Mouse (Mus musculus) heart, embryonic 16.5 days (tissue): ENCODE measurements around the gene Gm20683. TPM values are rescaled to one million over a fixed set of nuclear protein-coding genes. Genes with fewer than 3 reads are reported as not detected.

Experiments
- ATAC-seq: fragments of 200-750 bp; cut with Nextera tagmentation; replicated peaks from 2 replicates; pipeline ENCODE4 v1.8.0; 2017; ENCODE audit warnings: moderate number of reproducible peaks; ENCODE audit not compliant: insufficient read depth, low FRiP score; ENCODE audit errors: extremely low read depth
- H3K27ac ChIP-seq: fragments of 300-500 bp; sonication (generic); 2 replicates; pipeline ENCODE4 v1.5.1; 2014; ENCODE audit warnings: mild to moderate bottlenecking, low read length, control low read depth, moderate library complexity
- H3K27me3 ChIP-seq: fragments of 300-500 bp; sonication (generic); 2 replicates; pipeline ENCODE4 v1.6.1; 2014; ENCODE audit warnings: low read length, mixed read lengths; ENCODE audit not compliant: control insufficient read depth, insufficient read depth
- H3K36me3 ChIP-seq: fragments of 300-500 bp; sonication (generic); 2 replicates; pipeline ENCODE4 v1.6.1; 2014; ENCODE audit not compliant: control insufficient read depth, insufficient read depth
- H3K4me1 ChIP-seq: fragments of 300-500 bp; sonication (generic); 2 replicates; pipeline ENCODE4 v1.6.1; 2014; ENCODE audit warnings: low read length, mixed read lengths; ENCODE audit not compliant: control insufficient read depth, insufficient read depth
- H3K4me2 ChIP-seq: fragments of 300-500 bp; sonication (generic); 2 replicates; pipeline ENCODE4 v1.6.1; 2014; ENCODE audit warnings: low read depth, mild to moderate bottlenecking, control low read depth, low read length
- H3K4me3 ChIP-seq: fragments of 300-500 bp; sonication (generic); 2 replicates; pipeline ENCODE4 v1.5.1; 2014; ENCODE audit warnings: mild to moderate bottlenecking, control low read depth, low read length
- H3K9ac ChIP-seq: fragments of 300-500 bp; sonication (generic); 2 replicates; pipeline ENCODE4 v1.6.1; 2014; ENCODE audit warnings: low read length, control low read depth
- H3K9me3 ChIP-seq: fragments of 300-500 bp; sonication (generic); replicated peaks from 2 replicates; pipeline ENCODE4 v1.6.1; 2016; ENCODE audit warnings: low read length; ENCODE audit not compliant: control insufficient read depth
- WGBS: fragments of 180-500 bp; shearing (Covaris S2); extraction: QIAGEN DNeasy Blood & Tissue Kit; methylation state at CpG from one replicate; pipeline ENCODE4 v1.1.7; 2014; 5-methylcytosine and 5-hydroxymethylcytosine counted together
- polyA plus RNA-seq: library from polyadenylated mRNA; unstranded; fragments of >200 nt; fragmentation: Nextera tagmentation; extraction: Ambion mirVana; gene quantifications from 2 replicates; pipeline ENCODE4 v1.2.1, GENCODE M21; 2015

The Gm20683 gene
- polyA plus RNA-seq, result 2.0 and 2.5 TPM in 2 replicates

- ATAC-seq, result no peak
- no peaks in the 10 kb centered on the region for H3K27me3 ChIP-seq
- 90% methylated on average over 22 of the region's 22 CpGs for WGBS
- H3K4me1 ChIP-seq, result peaks cover 23% of the 10 kb centered on the region
- no peak within 1 kb of the TSS for H3K4me2 ChIP-seq
- peaks cover 35% of the 10 kb centered on the region for H3K36me3 ChIP-seq
- no peak within 1 kb of the TSS for H3K27ac ChIP-seq
- H3K9ac ChIP-seq, result no peak within 1 kb of the TSS
- H3K9me3 ChIP-seq, result no peaks in the 10 kb centered on the region
- H3K4me3 ChIP-seq, result no peak within 1 kb of the TSS
These were observed at the start of gene Gm20683 for GRCm38 (mm10) chr17:25841117-25841880. TSS of gene Gm20683 (minus strand) at chr17:25841763.

- 69% methylated on average over 3 of the region's 3 CpGs for WGBS
- H3K4me3 ChIP-seq, result no peak overlapping the region
- peaks cover 14% of the 10 kb centered on the region; the same call in 1 of the 2 replicates for H3K36me3 ChIP-seq
- H3K9ac ChIP-seq, result no peak overlapping the region
- no peak overlapping the region for H3K4me2 ChIP-seq
- no peaks in the 10 kb centered on the region for H3K4me1 ChIP-seq
- no peak for ATAC-seq
- H3K9me3 ChIP-seq, result no peaks in the 10 kb centered on the region
- H3K27me3 ChIP-seq, result no peaks in the 10 kb centered on the region
- no peak overlapping the region for H3K27ac ChIP-seq
These were observed 47.3 kb upstream of the Gm20683 start for GRCm38 (mm10) chr17:25888837-25889236.

- no peaks in the 10 kb centered on the region for H3K9me3 ChIP-seq
- H3K4me2 ChIP-seq, result no peak overlapping the region
- no peak overlapping the region for H3K9ac ChIP-seq
- no peak for ATAC-seq
- 78% methylated on average over 10 of the region's 10 CpGs for WGBS
- H3K27ac ChIP-seq, result no peak overlapping the region
- H3K4me3 ChIP-seq, result no peak overlapping the region
- peaks cover 23% of the 10 kb centered on the region for H3K36me3 ChIP-seq
- no peaks in the 10 kb centered on the region for H3K4me1 ChIP-seq
- H3K27me3 ChIP-seq, result no peaks in the 10 kb centered on the region
These were observed 45.9 kb upstream of the Gm20683 start for GRCm38 (mm10) chr17:25887467-25887866.

GRCm38 (mm10) chr17:25886806-25887205 lies 45.2 kb upstream of the Gm20683 start:
- Histone ChIP-seq H3K9me3 (no peaks in the 10 kb centered on the region), H3K4me3 (no peak overlapping the region), H3K4me2 (no peak overlapping the region), H3K27ac (no peak overlapping the region), H3K36me3 (peaks cover 23% of the 10 kb centered on the region), H3K27me3 (no peaks in the 10 kb centered on the region), H3K9ac (no peak overlapping the region), H3K4me1 (no peaks in the 10 kb centered on the region)
- ATAC-seq, result no peak

GRCm38 (mm10) chr17:25885636-25886035 lies 44.1 kb upstream of the Gm20683 start:
- ATAC-seq, result no peak
- no peak overlapping the region for H3K9ac ChIP-seq
- no peaks in the 10 kb centered on the region for H3K9me3 ChIP-seq
- no peaks in the 10 kb centered on the region for H3K27me3 ChIP-seq
- no peak overlapping the region for H3K4me3 ChIP-seq
- peaks cover 23% of the 10 kb centered on the region for H3K36me3 ChIP-seq
- 75% methylated on average over 4 of the region's 4 CpGs for WGBS
- H3K27ac ChIP-seq, result no peak overlapping the region
- no peak overlapping the region for H3K4me2 ChIP-seq
- no peaks in the 10 kb centered on the region for H3K4me1 ChIP-seq

- no peaks in the 10 kb centered on the region for H3K9me3 ChIP-seq
- H3K9ac ChIP-seq, result no peak overlapping the region
- 88% methylated on average over 3 of the region's 3 CpGs for WGBS
- no peak overlapping the region for H3K4me2 ChIP-seq
- no peak for ATAC-seq
- H3K4me1 ChIP-seq, result no peaks in the 10 kb centered on the region
- H3K27me3 ChIP-seq, result no peaks in the 10 kb centered on the region
- H3K4me3 ChIP-seq, result no peak overlapping the region
- H3K27ac ChIP-seq, result no peak overlapping the region
- peaks cover 16% of the 10 kb centered on the region for H3K36me3 ChIP-seq
These were observed 42.3 kb upstream of the Gm20683 start for GRCm38 (mm10) chr17:25883824-25884223.

- Histone ChIP-seq H3K9me3 (no peaks in the 10 kb centered on the region), H3K4me2 (no peak overlapping the region), H3K27me3 (no peaks in the 10 kb centered on the region), H3K4me3 (no peak overlapping the region), H3K36me3 (peaks cover 16% of the 10 kb centered on the region), H3K27ac (no peak overlapping the region), H3K9ac (no peak overlapping the region), H3K4me1 (no peaks in the 10 kb centered on the region)
- WGBS, result 89% methylated on average over 8 of the region's 8 CpGs
- ATAC-seq, result no peak
These were observed 41.7 kb upstream of the Gm20683 start for GRCm38 (mm10) chr17:25883268-25883667.

- H3K27me3 ChIP-seq, result no peaks in the 10 kb centered on the region
- H3K9me3 ChIP-seq, result no peaks in the 10 kb centered on the region
- H3K4me1 ChIP-seq, result no peaks in the 10 kb centered on the region
- H3K4me2 ChIP-seq, result no peak overlapping the region
- WGBS, result 50% methylated on average over 5 of the region's 5 CpGs
- H3K27ac ChIP-seq, result no peak overlapping the region
- no peak overlapping the region for H3K4me3 ChIP-seq
- peaks cover 16% of the 10 kb centered on the region for H3K36me3 ChIP-seq
- no peak overlapping the region for H3K9ac ChIP-seq
- ATAC-seq, result no peak
These were observed 40.7 kb upstream of the Gm20683 start for GRCm38 (mm10) chr17:25882306-25882705.

GRCm38 (mm10) chr17:25881691-25882090 lies 40.1 kb upstream of the Gm20683 start:
- no peak for ATAC-seq
- no peak overlapping the region for H3K4me3 ChIP-seq
- H3K9ac ChIP-seq, result no peak overlapping the region
- no peaks in the 10 kb centered on the region for H3K27me3 ChIP-seq
- H3K36me3 ChIP-seq, result peaks cover 16% of the 10 kb centered on the region
- no peak overlapping the region for H3K4me2 ChIP-seq
- 47% methylated on average over 4 of the region's 4 CpGs for WGBS
- no peaks in the 10 kb centered on the region for H3K9me3 ChIP-seq
- no peak overlapping the region for H3K27ac ChIP-seq
- H3K4me1 ChIP-seq, result peaks cover 3% of the 10 kb centered on the region; the same call in 1 of the 2 replicates
